Mouse (Mus musculus): Measurements from ENCODE around the gene Ccdc106.

GRCm38 (mm10) chr7:5060239-5060731, 39.9 kb downstream of the Ccdc106 start:
- peak; percentile 85 for TF ChIP-seq EP300 (IDR thresholded peaks at IDR 0.05; ENCODE audit: insufficient read depth, low read depth, low read length)
- TF ChIP-seq CTCF (IDR thresholded peaks at IDR 0.05): peak; percentile 82
